Mouse (Mus musculus): ENCODE measurements at regions not wholly inside any gene's neighbourhood (a gene's known extent, or its start where the extent isn't known, plus 50 kb on each side); places are given as distances from the start of the nearest gene placed in this dataset.
A peak's percentile ranks its signal among the peaks of the same experiment; 100 is the strongest.

- DNase-seq, result no peak
Observed at GRCm38 (mm10) chr6:66255378-66255777, 279.8 kb upstream of the Mad2l1 start.

- no peak for DNase-seq
Observed at GRCm38 (mm10) chr6:66263429-66263828, 271.8 kb upstream of the Mad2l1 start.

GRCm38 (mm10) chr6:66263918-66264317 lies 271.3 kb upstream of the Mad2l1 start:
- no peak for DNase-seq

GRCm38 (mm10) chr6:66268427-66268826 lies 266.8 kb upstream of the Mad2l1 start:
- no peak for DNase-seq

- no peak for DNase-seq
Observed at GRCm38 (mm10) chr6:66271414-66272206, 263.6 kb upstream of the Mad2l1 start.

GRCm38 (mm10) chr6:66272216-66272615 lies 263.0 kb upstream of the Mad2l1 start:
- no peak for DNase-seq

GRCm38 (mm10) chr6:66274737-66275136 lies 260.5 kb upstream of the Mad2l1 start:
- DNase-seq, result no peak

- DNase-seq, result peak; percentile 88
Observed at GRCm38 (mm10) chr6:66280701-66281100, 254.5 kb upstream of the Mad2l1 start.

GRCm38 (mm10) chr6:66282566-66283115 lies 252.5 kb upstream of the Mad2l1 start:
- DNase-seq, result no peak

- no peak for DNase-seq
Observed at GRCm38 (mm10) chr6:66283521-66283920, 251.7 kb upstream of the Mad2l1 start.

- no peak for DNase-seq
Observed at GRCm38 (mm10) chr6:66287607-66288006, 247.6 kb upstream of the Mad2l1 start.

GRCm38 (mm10) chr6:66289196-66289595 lies 246.0 kb upstream of the Mad2l1 start:
- DNase-seq, result no peak

GRCm38 (mm10) chr6:66291576-66291975 lies 243.6 kb upstream of the Mad2l1 start:
- DNase-seq, result no peak

- DNase-seq, result no peak
Observed at GRCm38 (mm10) chr6:66298056-66298455, 237.1 kb upstream of the Mad2l1 start.

- DNase-seq, result no peak
Observed at GRCm38 (mm10) chr6:66300189-66300588, 235.0 kb upstream of the Mad2l1 start.

GRCm38 (mm10) chr6:66344848-66345247 lies 190.3 kb upstream of the Mad2l1 start:
- no peak for DNase-seq

GRCm38 (mm10) chr6:66347356-66347755 lies 187.8 kb upstream of the Mad2l1 start:
- DNase-seq, result no peak

- DNase-seq, result peak; percentile 19
Observed at GRCm38 (mm10) chr6:66361130-66361529, 174.1 kb upstream of the Mad2l1 start.

GRCm38 (mm10) chr6:66367263-66367662 lies 167.9 kb upstream of the Mad2l1 start:
- no peak for DNase-seq

- DNase-seq, result no peak
Observed at GRCm38 (mm10) chr6:66381279-66381934, 153.8 kb upstream of the Mad2l1 start.

GRCm38 (mm10) chr6:66382347-66383010 lies 152.7 kb upstream of the Mad2l1 start:
- DNase-seq, result no peak

- no peak for DNase-seq
Observed at GRCm38 (mm10) chr6:66395147-66395546, 140.0 kb upstream of the Mad2l1 start.

GRCm38 (mm10) chr6:66397411-66397810 lies 137.8 kb upstream of the Mad2l1 start:
- no peak for DNase-seq

GRCm38 (mm10) chr6:66398674-66399073 lies 136.5 kb upstream of the Mad2l1 start:
- DNase-seq, result no peak

All from cerebellum, adult 9-10 months (tissue).